Mouse (Mus musculus) lung, adult 2 months (tissue): Measurements from ENCODE around the gene Arhgef19. TPM values are rescaled to one million over a fixed set of nuclear protein-coding genes. Genes with fewer than 3 reads are reported as not detected.

ENCODE experiments used
- DNase-seq: peaks from one replicate; pipeline ENCODE4 v3.0.0; 2022
- H3K4me1 ChIP-seq: fragments of 200-500 bp; 2 replicates; pipeline ENCODE4 v1.6.1; 2011; ENCODE audit warnings: low read length; ENCODE audit not compliant: control insufficient read depth, insufficient read depth
- H3K4me3 ChIP-seq: fragments of 200-500 bp; replicated peaks from 2 replicates; pipeline ENCODE3; 2011; ENCODE audit warnings: low read depth, mild to moderate bottlenecking, control low read depth, low read length; ENCODE audit errors: extremely low read depth
- CTCF ChIP-seq: fragments of 200-500 bp; IDR thresholded peaks from 2 replicates; pipeline ENCODE4 v1.5.1; 2011; ENCODE audit warnings: mild to moderate bottlenecking, low read length, control low read depth; ENCODE audit not compliant: insufficient read depth
- POLR2A ChIP-seq: fragments of 200-500 bp; IDR thresholded peaks from 2 replicates; pipeline ENCODE4 v1.6.1; 2011; ENCODE audit warnings: low read depth, mild to moderate bottlenecking, control low read depth, low read length, borderline replicate concordance; ENCODE audit errors: extremely low read depth
- WGBS: fragments of 180-500 bp; shearing (Covaris S2); methylation state at CpG from one replicate; pipeline ENCODE4 v1.1.7; 2018; 5-methylcytosine and 5-hydroxymethylcytosine counted together
- polyA plus RNA-seq: library from polyadenylated mRNA; depleted of rRNA; stranded (reverse); fragments of >200 nt; gene quantifications from 2 replicates; pipeline ENCODE4 v1.2.3, GENCODE M21; 2012

Gene Arhgef19
- polyA plus RNA-seq, 1 experiment: 15.3 TPM

DNA sequence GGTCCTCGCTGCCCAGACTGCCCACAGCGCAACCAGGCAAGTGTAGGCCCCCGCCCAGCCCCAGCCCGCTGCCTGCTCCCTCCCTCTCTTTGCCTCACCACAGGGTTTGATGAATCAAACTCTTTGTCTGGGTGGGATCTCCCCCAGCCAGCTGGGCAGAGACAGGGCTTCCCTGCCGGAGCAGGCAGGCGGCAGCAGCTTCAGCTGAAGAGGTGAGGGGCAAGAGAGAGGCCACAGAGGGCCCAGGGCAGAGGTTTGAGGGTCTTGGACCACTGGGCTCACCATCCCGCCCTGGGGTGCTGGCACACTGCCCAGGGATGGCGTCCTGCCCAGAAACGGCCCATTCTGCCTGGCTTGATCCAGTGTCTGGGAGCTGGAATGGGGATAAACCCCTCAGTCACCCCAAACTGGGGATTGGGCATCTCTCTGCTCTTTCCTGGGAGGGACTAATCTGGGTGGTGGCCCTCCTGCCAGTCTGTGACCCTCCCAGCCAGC lies 5.7 kb downstream of the Arhgef19 start:
- no peak for TF ChIP-seq CTCF
- TF ChIP-seq POLR2A: no peak
- 28% methylated on average over 9 of the region's 9 CpGs for WGBS
- H3K4me1 ChIP-seq: peaks cover 17% of the 10 kb centered on the region
- H3K4me3 ChIP-seq: no peak overlapping the region
- DNase-seq: no peak

DNA sequence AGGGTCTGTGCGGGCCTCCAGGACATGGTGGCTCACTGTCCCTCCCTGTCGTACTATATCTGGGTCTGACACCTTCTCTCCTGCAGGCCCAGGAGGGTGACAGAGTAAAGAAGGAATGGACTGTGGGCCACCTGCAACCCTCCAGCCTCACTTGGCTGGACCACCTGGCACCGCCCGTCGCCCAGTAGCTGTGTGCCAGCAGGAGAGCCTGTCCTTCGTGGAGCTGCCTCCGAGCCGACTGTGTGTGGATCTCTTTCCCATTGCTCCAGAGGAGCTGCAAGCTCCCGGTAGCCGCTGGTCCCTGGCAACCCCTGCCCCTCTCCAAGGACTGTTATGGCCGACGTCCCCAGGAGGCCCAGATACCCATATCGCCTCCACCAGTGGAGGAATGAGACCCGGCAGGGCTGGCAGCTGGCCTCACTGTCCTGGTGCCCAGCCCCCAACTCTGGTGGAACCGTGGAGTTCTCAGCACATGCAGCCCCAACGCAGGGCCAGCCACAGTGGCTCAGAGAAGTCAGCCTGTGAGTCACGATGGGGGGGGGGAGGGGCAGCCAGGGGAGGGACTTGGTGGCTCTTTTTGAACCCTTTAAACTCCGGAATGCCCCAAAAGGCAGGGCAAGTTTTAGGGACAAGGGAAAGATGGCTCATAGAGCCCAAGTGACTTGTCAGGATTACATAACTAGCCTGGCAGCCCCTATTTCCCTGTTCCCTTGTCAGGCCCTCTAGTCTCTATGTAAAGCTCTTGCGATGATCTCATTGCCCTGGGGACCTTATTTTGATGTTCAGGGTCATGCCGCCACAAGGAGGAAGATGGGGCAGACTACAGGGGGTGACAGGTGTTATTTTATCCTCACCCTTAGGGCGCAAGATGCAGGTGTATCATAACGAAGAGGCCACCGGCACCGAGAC lies 7.0 kb downstream of the Arhgef19 start:
- Histone ChIP-seq H3K4me1 (peaks cover 14% of the 10 kb centered on the region), H3K4me3 (no peak overlapping the region)
- 29% methylated on average over 24 of the region's 24 CpGs for WGBS
- TF ChIP-seq POLR2A: no peak
- DNase-seq: no peak

DNA sequence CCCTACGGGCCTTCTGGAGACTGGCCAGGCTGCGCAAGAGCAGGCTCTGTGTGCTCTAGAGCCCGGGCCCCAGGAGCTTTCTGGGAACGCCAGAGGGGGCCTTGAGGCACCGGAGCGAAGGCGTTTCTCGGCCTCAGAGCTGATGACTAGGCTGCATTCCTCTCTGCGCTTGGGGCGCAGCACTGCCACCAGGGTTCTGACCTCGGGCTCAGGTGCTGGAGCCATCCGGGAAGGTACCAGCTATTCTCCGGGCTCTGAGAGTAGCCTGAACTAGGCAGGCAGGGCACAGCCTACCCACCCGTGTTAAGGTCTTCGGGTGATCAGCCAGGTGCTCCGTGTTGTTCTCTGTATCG lies 7.7 kb downstream of the Arhgef19 start:
- no peak for TF ChIP-seq CTCF
- no peak for TF ChIP-seq POLR2A
- H3K4me1 ChIP-seq: peaks cover 14% of the 10 kb centered on the region
- WGBS: 11% methylated on average over 17 of the region's 17 CpGs
- DNase-seq: no peak
- no peak overlapping the region for H3K4me3 ChIP-seq

DNA sequence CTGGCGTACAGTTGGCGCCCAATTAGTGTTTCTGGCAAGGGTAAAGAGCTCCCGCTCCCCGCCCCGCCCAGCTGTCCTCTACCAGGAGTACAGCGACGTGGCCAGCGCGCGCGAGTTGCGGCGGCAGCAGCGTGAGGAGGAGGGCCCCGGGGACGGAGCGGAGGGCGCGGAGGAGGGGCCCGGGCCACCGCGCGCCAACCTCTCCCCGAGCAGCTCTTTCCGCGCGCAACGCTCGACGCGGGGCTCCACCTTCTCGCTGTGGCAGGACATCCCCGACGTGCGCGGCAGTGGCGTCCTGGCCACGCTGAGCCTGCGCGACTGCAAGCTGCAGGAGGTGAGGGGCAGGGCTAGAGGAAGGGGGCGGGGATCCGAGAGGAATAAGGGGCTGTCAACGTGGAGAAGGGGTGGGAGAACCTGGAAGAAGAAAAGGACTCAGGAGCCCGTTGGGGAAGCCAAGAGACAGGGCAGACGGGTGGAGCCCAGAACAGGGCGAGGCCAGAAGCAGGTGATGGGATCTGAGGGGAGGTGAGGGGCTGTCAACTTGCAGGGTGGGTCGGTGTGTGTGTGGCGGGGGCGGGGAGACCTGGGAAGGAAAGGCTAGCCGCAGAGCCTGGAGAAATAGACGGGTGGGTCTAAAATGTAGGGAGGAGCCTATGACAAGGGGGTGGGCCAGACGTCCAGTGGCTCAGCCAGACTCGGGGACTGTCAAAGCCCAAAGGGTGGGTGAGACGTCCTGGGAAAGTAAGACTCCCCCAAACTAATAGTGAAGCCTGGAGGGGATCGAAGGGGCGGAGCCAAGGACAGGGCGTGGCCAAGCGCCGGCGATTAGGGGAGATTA lies 8.7 kb downstream of the Arhgef19 start:
- peaks cover 14% of the 10 kb centered on the region for H3K4me1 ChIP-seq
- DNase-seq: no peak
- H3K4me3 ChIP-seq: peak overlapping the region; percentile 33
- TF ChIP-seq POLR2A: peak; percentile 12; the same call in 1 of the 2 replicates
- TF ChIP-seq CTCF: no peak
- 1% methylated on average over 59 of the region's 60 CpGs for WGBS

DNA sequence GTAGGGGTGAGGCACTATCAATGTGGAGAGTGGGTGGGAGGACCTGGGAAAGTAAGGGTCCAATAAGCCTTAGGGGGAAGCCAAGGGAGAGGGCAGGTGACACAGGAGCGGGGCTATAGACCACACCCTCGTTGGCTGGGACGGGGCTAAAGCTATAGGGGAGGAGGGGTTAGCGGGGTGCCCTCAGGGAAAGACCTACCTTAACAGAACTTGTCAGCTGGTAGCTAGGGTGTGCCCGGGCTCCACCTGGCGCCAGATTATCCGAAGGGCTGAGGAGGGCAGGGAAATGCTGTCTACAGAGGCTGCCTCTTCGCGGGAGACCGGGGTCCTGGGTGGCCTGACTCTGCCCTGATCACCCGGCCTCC lies 9.3 kb downstream of the Arhgef19 start:
- no peak for DNase-seq
- Histone ChIP-seq H3K4me1 (peaks cover 14% of the 10 kb centered on the region), H3K4me3 (no peak overlapping the region)
- TF ChIP-seq POLR2A: no peak
- TF ChIP-seq CTCF: no peak
- 22% methylated on average over 11 of the region's 11 CpGs for WGBS

DNA sequence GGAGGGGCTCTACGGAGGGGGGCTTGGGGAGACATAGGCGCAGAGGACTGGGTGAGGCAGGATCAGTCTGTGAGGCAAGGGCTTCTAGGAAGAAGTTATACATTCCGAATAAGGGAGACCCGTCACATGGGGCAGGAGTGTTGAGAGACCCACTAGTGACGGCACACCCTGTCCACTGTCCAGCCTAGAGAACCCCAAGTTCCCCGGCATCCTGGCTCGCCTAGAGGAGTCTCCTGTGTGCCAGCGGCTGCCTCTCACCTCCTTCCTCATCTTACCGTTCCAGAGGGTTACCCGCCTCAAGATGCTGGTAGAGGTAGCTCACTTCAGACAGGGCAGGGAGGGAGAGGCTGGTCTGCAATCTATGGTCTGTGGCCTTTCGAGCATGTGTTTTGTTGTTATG lies 10.1 kb downstream of the Arhgef19 start:
- WGBS: 82% methylated on average over 11 of the region's 11 CpGs
- peaks cover 14% of the 10 kb centered on the region for H3K4me1 ChIP-seq

DNA sequence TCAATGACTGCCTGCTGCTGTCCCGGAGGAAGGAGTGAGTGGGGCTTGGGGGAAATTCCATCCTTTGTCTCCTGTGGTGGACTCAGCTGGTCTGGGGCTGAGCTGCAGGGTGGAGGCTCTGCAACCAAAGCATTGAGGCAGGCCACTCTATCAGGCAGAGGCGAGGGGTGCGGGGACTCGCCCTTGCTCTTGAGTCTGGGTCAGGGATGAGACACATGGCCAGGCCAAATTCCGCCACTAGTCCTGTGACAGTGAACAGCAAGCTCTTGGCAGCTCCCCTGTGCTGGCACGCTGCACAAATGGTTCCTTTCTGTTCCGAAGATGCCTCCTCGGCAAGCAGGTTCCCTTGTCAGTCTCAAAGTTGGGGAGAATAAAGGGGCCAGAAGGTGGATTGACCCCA lies 11.8 kb downstream of the Arhgef19 start:
- DNase-seq: no peak
- TF ChIP-seq POLR2A (no peak), CTCF (no peak)

More for the DNA sequence above, 10.1 kb downstream of the Arhgef19 start:
- H3K4me3 ChIP-seq: no peak overlapping the region
- TF ChIP-seq CTCF (no peak), POLR2A (no peak)
- no peak for DNase-seq

DNA sequence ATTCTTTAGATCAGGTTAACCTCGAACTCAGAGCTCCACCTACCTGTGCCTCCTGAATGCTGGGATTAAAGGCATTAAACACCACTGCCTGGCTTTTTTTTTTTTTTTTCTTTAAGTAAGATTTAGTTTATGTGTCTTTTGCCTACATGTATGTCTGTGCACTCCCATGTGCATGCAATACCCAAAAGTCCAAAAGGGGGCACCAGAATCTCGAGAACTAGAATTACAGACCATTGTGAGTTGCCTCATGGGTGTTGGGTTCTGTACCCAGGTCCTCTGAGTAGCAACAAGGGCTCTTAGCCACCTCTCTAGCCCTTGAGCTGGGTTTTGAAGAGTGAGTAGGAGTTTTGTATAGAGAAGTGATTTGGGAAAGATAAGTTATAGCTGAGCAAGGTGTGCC lies 13.3 kb downstream of the Arhgef19 start:
- TF ChIP-seq CTCF: no peak
- no peak for TF ChIP-seq POLR2A
- Histone ChIP-seq H3K4me3 (no peak overlapping the region), H3K4me1 (peaks cover 2% of the 10 kb centered on the region; the same call in 1 of the 2 replicates)
- WGBS: 72% methylated on average over 2 of the region's 2 CpGs
- no peak for DNase-seq

More for the DNA sequence above, 11.8 kb downstream of the Arhgef19 start:
- Histone ChIP-seq H3K4me1 (peaks cover 14% of the 10 kb centered on the region), H3K4me3 (no peak overlapping the region)
- 78% methylated on average over 8 of the region's 8 CpGs for WGBS

DNA sequence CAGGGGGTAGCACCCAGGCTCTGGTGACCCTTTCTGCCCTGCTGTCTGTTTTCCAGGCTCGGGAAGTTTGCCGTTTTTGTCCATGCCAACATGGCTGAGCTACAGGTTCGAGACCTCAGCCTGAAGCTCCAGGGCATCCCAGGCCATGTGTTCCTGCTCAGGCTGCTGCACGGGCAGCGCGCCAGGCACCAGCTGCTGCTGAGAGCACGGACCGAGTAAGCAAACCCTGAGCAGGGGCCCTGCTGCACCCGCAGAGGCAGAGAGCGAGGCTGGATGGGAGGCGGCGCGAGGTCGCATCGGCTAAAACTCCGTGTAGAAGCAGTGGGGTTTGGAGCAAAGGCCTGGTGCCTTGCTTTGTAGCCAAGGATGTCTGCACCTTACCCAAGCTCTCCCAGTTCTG lies 14.9 kb downstream of the Arhgef19 start:
- H3K4me3 ChIP-seq: no peak overlapping the region
- 73% methylated on average over 16 of the region's 16 CpGs for WGBS
- no peaks in the 10 kb centered on the region for H3K4me1 ChIP-seq
- no peak for TF ChIP-seq CTCF
- no peak for TF ChIP-seq POLR2A
- DNase-seq: no peak
